Mouse (Mus musculus) left cerebral cortex, postnatal 25 days (tissue): ENCODE measurements around the gene Mcm2. TPM values are rescaled to one million over a fixed set of nuclear protein-coding genes. Genes with fewer than 3 reads are reported as not detected.

ENCODE experiments used
- DNase-seq, 2 experiments: peaks; one replicate each; pipeline ENCODE4 v3.0.0; 2022; ENCODE audit warnings: low spot score in 2 of 2, mixed read lengths in 1 of 2
- intact Hi-C: fragments of 180-260 bp; cut with DNase I; formaldehyde crosslinking; loops from one replicate; pipeline ENCODE4 v1.15.1; 2025
- total RNA-seq, 2 experiments: library from RNA; stranded (reverse); gene quantifications; 2 replicates each; pipeline ENCODE4 v1.2.3; 2021

Gene Mcm2
- total RNA-seq, 2 experiments from 2014 or later: 3.2 to 4.9 TPM

DNA sequence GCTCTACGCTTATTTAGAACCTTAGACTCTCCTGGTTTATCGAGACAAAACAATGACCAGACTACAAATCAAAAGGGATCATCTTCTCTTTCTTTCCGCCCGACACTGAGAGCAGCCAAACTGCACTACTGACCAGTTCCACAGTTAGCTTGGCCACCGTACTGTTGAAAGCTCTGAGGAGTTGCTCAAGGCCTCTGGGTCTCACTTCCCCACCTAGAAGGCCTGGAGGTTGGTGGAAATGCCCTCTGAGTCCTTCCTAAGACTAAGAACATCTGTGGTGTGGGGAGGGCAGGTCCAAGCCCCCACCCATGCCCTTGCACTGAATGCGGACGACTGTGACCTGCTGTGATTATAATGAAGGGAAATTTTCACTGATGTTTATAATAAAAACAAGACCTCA lies 32.9 kb downstream of the Mcm2 start:
- DNase-seq: no peak
- intact Hi-C loops: no loop called here

DNA sequence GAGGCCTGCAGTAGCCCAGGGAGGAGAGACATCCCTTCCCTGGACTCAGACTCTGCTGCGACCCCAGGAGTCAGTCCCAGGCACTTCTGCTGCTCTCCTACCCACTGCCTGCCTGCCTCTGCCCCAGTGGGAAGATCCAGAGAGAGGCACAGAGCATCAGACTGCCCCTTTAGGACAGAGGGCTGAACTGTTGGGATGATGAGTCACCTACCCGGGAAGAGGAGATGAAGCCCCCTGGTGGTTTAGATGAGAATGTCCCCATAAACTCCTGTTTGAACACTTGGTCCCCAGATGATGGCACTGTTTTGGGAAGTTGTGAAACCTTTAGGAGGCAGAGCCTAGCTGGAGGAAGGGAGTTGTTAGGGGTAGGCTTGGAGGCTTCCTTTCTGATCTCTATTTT lies 37.7 kb downstream of the Mcm2 start:
- intact Hi-C loops: no loop called here
- peak in 1 of 2 experiments; percentile 54 for DNase-seq

DNA sequence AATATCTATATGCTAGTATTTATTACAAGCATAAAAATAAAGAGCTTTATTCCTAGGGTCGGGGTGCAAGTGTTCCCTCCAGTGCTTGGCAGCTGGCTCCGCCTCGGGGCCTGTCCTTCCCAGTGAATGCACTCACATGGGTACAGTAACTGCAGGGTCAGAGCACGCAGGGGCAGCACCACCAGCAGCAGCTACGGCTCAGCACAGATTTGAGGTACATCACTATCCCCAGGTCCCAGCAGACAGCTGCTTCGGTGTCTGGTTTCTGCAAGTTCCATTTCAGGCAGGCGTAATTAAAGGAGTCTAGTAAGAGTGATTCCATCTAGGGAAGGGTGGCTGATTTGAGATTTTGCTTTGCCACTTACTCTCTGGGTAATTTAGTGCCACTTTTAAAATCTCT lies 40.2 kb downstream of the Mcm2 start:
- intact Hi-C loops: no loop called here
- DNase-seq: peak in 1 of 2 experiments; percentile 46

DNA sequence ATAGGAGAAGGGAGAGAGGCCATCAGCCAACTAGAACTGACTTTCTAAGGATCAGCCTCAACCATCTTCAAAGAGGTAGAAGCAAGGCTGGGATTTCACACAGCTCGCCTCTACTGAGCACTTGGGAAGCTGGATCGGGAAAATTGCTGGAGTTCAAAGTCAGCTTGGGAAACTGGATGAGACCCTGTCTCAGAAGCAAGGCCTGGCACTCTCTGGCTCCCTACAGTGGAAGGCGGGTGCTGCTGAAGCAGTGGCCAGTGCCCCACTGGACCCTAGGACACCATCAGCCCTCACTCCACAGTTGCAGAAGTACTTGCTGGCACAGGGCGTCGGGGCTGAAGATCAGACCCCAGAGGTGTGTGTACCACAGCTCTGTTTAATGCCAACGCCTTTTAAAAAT lies 40.8 kb downstream of the Mcm2 start:
- intact Hi-C loops: no loop called here
- no peak for DNase-seq

DNA sequence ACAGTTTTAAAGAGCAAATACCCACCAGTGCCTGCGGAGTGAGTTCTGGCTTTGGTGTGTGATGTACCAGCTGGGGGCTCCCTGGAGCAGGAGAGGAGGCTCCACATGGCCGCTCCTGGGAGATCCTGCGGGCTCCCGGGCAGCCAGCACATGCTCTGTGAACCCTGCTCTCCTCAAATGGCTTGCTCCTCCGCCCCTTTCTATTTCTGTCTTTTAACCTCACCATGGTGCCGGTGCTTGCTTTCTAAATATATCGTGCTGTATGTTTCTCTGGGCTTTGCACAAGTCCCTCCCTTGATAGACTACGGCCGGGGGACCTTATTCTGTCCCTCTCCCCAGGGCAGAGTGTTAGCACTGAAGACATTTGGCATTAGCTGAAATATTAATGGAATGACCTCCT lies 41.3 kb downstream of the Mcm2 start:
- intact Hi-C loops: no loop called here
- DNase-seq: no peak

DNA sequence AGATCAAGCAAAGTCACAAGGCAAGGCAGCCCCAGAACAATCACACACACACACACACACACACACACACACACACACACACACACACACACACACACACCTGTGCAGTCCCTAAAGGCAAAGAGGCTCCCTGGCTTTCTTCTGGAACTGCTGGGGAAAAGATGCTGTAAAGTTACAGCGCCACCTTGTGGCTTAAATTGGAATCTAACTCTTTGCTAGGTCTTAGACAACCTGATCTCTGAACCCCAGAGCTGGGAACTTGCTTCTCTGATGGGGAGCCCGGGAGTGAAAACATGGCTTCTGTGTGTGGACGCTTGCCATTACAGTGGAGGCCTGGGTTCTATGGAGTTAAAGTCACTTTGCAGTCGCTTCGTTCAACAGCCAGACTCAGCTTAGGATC lies 42.9 kb downstream of the Mcm2 start:
- DNase-seq: peak; percentile 59 to 73
- intact Hi-C loops: loop anchor here (2.0 kb wide), 1 partner anchor 307 kb away; no protein-coding TSS in a partner anchor

DNA sequence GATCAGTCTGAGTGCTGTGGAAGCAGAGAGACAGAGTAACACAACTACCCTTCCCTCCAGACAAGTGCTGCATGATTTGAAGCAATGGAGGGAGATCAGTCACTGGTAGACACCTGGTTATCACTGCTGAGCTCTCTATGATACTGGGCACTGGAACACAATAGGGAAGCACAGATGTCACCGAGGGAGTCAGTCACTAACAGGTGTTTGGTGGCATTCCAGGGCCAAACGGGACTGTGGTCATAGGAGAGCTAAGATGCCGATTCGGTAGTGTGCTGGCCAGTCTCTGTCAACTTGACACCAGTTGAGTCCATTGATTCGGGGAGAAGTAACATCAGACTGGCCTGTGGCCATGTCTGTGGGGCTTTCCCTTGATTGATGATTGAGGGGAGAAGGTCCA lies 44.1 kb downstream of the Mcm2 start:
- DNase-seq: no peak
- intact Hi-C loops: loop anchor here (2.0 kb wide), 1 partner anchor 306 kb away; no protein-coding TSS in a partner anchor

DNA sequence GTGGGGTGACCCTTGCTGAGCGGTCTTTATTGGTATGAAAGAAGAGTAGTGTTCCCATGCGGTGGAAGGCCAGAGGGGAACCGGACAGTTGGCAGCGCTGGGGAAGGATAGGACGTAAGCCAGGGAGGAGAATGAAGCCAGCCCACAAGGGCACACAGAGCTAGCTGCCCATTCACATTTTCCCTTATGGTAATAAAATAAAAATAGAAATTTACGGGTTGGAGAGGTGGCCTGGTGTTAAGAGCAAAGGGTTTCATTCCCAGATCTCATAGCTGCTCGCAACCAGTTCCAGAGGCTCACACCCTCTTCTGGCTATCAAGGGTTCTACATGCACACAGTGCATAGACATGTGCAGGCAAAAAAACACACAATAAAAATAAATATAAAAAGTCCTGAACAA lies 48.5 kb downstream of the Mcm2 start:
- no peak for DNase-seq
- intact Hi-C loops: no loop called here

DNA sequence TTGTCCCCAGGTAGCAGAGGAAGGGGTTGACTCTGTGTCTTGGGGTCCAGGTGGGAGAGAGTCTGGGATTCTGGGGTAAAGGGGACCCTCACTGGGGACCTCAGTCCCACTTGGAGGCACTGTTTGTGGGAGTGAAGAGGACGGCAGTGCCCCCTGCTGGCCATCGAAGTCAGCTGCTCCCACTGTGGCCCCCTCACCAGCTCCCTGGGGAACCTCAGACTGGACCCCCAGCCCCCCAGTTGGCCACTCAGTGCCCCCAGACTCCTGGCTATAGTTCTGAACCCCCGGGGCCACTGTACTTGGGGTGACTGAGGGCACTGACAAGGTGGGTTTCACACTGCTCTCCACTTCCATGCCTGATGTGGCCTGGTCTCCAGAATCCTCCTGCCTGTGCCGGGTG lies 49.3 kb downstream of the Mcm2 start:
- intact Hi-C loops: no loop called here
- no peak for DNase-seq

DNA sequence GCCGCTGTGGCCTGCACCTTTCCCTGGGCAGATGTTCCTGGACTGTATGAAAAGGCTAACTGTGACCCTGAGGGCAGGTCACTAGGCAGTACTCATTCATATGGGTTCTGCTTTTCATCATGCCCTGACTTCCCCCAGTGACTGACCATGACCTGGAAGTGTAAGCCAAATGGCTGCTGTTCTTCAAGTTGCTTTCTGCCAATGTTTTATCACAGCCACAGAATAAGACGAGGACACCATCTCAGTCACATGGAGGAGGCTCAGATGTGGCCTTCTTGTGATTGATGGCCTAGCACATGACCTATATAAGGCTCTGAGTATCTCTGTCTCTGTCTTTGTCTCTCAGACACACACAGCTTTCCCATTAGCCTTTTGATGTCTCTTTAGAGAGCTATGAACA lies 51.0 kb downstream of the Mcm2 start:
- no peak for DNase-seq
- intact Hi-C loops: no loop called here

DNA sequence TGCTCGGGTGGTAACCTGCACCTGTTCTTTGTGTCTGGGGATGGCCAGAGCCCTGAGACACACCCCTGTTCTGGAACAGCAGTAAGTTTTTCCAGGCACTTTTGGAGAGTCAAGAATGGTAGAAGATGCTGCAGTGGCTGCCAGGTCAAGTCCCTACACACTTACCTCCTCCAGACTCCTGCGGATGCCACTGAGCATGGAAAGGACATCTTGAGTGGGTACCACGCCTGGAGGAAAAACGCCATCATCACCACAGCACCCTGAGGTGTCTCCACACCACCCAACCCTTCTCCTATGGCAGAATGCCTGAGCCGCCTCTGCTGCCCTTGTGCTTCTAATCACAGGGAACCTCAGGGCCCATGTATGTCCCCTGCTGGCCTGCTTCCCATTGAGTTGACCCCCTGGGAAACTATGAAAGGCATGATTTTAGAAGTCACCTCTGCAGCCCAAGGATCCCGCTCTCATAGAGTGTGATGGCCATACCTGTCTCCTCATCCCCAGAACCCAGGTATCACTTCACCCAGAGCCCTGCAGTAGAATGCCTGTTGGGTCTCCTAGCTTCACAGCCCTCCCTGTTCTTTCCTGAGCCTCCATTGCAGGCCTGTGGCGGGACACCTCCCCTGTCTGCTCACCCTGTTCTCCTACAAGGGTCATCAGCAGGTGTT lies 53.5 kb downstream of the Mcm2 start:
- intact Hi-C loops: no loop called here
- DNase-seq: no peak

DNA sequence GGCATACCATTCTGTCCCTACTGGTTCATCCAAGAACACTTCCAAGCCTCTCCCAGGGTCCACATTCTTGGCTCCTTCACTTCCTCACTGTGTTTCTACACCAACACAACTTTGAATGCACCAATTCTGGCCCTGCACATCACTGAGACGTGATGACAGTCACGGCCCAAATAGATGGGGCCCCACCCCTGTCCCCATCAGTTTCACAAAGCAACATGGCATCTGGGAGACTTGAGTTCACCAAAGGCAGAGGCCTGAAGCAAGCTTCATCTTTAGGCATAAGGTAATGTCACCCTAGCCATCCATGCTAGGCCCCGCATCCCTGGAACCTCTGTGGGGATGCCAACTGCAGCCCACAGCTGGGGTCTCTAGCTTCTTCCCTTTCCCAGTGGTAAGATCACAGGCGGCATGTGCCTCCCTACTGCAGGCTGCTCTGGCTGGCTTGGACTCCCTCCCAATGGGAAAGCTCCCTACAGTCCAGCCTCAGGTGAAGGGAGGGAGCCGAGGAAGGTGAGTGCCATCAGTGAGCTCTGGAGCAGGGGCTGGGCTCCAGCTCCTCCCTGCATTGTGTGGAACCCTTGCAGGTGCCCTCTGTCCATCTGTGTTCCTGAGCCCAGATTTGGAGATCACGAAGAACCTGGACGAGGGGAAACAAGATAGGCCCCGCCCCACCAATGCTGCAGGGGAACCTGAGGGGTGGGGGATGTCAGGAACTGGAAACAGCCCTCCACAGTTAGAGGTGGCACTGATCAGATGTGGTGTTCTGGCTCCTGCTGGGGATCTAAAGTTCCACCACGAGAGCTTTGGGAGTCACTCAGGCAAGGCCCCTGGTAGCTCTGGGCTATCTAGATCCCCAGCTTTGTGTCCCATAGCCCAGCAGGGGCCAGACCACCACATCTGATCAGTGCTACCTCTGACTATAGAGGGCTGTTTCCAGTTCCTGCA lies 54.5 kb downstream of the Mcm2 start:
- intact Hi-C loops: no loop called here
- DNase-seq: no peak

DNA sequence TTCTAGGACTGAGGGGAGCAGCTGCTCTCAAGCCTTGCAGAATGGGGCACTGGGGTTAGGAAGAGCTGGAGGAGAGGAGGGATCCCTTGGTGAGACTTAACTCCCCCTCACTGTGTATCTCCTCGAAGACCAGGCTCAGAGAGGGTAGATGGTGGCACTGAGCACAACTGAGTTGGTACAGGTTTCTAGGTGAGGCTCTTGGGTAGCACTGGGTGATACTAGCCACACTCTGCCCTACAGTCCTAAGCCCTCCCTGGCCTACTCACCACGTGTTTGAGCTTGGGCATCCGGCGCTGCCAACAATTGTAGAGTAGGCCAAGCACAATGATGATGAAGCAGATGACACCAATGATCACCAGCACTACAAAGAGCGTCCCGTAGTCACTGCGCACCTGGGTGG lies 55.3 kb downstream of the Mcm2 start:
- no peak for DNase-seq
- intact Hi-C loops: no loop called here

DNA sequence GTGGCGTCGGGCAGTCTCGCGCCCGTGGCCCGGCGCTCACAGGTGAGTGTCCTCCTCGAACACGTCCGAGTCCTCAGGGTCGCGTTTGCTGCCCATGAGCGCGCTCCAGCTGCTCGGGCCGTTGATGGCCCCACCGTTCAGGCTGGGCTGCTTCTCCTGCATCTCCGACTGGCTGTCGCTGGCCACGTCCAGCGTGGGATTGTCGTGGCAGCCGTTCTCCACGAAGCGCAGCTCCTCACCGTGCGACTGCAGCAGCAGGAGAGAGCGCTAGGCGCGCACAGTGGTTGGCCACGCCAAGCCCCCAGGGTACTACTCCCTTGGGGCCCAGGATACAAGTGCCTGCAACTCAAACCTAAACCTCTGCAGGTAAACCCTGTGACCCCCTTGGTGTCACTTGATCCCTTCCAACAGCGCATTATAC lies 55.8 kb downstream of the Mcm2 start:
- DNase-seq: peak; percentile 66 to 68
- intact Hi-C loops: loop anchor here (1.0 kb wide), 1 partner anchor 323 kb away; no protein-coding TSS in a partner anchor

DNA sequence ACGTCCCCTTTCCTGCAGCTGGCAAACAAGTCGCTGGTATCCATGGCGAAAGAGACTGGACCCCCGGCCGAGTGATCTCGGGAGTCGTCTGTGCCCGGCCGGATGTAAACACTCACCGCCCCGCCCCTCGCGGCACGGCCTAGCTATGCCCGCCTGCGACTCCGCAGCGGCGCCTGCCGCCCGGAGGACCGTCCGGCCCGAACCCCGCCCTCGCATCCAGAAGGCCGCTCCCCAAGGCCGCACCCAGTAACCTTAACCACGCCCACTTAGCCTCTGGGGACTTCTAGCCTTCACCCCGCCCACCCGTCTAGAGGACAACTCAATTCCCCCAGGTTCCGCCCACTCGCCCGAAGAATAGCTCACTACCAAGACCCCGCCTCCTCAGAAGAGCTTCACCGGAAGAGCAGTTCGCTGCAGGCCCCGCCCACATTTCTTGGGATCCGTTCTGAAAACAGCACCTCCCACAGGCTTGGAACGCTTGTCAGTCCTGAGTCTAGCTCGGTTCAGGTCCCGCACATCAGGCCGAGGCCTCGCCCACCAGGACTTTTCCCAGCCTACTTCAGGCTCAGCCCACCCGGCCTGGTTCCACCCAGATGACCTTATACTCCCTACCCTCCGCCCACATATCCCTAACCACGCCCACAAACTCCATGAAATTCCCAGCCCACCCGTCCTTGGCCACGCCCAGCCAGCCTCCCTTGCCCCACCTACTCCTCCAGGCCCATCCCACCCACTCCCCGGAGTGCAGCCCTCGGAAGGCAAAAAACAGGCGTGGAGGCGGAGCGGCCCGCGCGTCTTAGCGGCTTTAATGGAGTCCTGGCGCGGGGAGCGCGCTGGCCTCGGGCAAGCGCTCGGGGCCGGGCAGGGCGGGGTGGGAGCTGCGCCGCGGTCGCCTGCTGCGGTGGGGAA lies 56.5 kb downstream of the Mcm2 start, which contains the start of gene Abtb1:
TSS of gene Abtb1 (minus strand) at position 204 of the 909 bp plus-strand sequence.
- DNase-seq: peak; percentile 98 to 99
- intact Hi-C loops: loop anchor here (1.0 kb wide), 1 partner anchor 323 kb away; no protein-coding TSS in a partner anchor

DNA sequence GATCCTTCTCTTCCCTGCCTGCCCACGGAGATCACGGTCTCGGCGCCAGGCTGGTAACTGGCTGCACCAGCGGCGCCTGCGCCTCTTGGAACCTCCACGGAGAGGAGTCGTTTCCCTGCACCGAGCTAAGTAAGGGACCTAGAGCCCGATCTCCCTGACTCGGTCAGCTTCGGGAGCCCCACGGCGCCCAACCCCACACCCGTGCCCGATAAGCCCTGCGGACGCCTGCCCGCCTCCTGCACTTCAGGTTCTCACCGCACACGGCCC lies 57.1 kb downstream of the Mcm2 start:
- no peak for DNase-seq
- intact Hi-C loops: no loop called here

DNA sequence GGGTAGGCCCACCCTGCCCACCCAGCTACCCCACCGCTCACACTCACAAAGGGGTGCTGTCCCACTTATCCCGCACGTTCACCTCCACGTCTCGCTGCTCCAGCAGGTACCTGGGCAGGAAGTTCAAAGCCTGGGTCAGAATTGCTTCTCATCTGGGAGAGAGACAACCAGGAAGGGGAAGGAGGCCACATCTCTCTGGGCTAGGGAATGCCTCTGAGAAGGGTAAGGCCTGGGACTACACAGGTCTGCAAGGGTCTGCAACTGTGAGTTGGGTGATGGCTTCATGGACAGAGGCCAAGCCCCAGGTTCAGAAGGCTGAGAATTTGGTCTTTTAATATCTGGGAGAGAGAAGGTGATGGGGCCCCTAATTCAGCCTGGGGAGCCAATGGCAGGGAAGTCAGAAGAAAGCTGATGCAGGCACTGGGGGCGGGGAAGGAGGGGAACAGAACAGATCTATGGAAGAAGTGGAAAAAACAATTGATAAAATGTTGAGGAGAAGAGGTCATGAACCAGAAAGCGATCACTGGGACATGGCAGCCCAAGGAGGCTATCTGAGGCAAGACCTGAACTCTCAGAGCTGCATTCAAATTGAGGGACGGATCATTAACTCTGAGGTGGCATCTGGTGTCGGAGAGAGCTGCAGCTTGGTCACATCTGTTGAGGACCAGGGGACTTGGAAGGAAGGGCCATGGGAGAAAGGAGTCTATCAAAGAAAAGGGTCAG lies 57.6 kb downstream of the Mcm2 start:
- intact Hi-C loops: no loop called here
- DNase-seq: no peak

DNA sequence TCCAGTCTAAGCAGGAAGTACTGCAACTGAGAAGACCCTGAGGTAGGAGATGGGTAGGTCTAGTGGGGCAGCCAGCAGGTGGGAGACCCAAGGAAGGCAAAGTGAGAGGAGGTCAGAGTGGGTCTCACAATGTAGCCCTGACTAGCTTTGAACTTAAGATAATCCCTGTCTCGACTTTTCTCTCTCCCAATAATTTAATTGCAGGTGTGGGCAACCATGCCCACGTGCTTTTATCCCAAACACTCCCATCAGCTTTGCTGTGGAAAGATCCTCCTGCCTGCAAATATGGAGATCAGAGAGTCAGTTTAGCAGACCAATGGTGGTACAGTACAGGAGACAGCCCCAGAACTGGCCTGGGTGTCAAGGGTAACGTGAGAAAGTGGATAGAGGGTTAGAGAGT lies 58.4 kb downstream of the Mcm2 start:
- intact Hi-C loops: no loop called here
- no peak for DNase-seq
